Mouse (Mus musculus): Measurements from ENCODE around the gene Mef2c. TPM values are rescaled to one million over a fixed set of nuclear protein-coding genes. Genes with fewer than 3 reads are reported as not detected.

Gene Mef2c
- polyA plus RNA-seq, 1 experiment from 2014 or later = 128 TPM

- no peak for ATAC-seq (ENCODE audit: low FRiP score, low read depth)
- H3K27ac ChIP-seq = no peak overlapping the region
- H3K9me3 ChIP-seq = no peaks in the 10 kb centered on the region
- H3K36me3 ChIP-seq = no peaks in the 10 kb centered on the region
- H3K9ac ChIP-seq = no peak overlapping the region
- no peaks in the 10 kb centered on the region for H3K27me3 ChIP-seq
- 0 out of 2 replicates have a peak, but pooled peaks cover 5% of the 10 kb centered on the region for H3K4me1 ChIP-seq
- H3K4me2 ChIP-seq (replicated peaks) = no peak overlapping the region
- WGBS = 93% methylated on average over 5 of the region's 5 CpGs
- no peak overlapping the region for H3K4me3 ChIP-seq
These were observed 43.0 kb downstream of the Mef2c start for GRCm38 (mm10) chr13:83546876-83547275.

DNA sequence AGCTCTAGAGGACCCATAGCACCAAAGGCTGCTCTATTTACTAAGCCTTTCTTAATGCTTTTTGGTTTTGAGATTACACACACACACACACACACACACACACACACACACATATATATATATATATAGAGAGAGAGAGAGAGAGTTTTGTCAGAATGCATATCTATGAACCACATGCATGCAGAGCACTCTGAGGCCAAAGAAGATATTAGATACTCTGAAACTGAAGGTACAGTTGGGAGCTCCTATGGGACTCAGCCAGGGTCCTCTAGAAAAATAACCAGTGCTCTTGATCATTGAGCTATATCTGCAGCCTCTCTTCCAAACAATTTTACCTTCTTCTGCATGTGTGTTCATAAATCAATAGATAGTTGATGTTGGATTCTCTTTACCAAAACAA, 47.4 kb downstream of the Mef2c start:
- Histone ChIP-seq H3K36me3 (no peaks in the 10 kb centered on the region), H3K27me3 (no peaks in the 10 kb centered on the region), H3K4me3 (no peak overlapping the region), H3K4me2 (replicated peaks) (no peak overlapping the region), H3K9ac (no peak overlapping the region), H3K9me3 (no peaks in the 10 kb centered on the region), H3K27ac (no peak overlapping the region), H3K4me1 (no peaks in the 10 kb centered on the region)
- ATAC-seq (ENCODE audit: low FRiP score, low read depth) = no peak

GRCm38 (mm10) chr13:83552051-83552450, 48.2 kb downstream of the Mef2c start:
- Histone ChIP-seq H3K9me3 (no peaks in the 10 kb centered on the region), H3K9ac (no peak overlapping the region), H3K27me3 (no peaks in the 10 kb centered on the region), H3K36me3 (no peaks in the 10 kb centered on the region), H3K4me1 (no peaks in the 10 kb centered on the region), H3K27ac (no peak overlapping the region), H3K4me2 (replicated peaks) (no peak overlapping the region), H3K4me3 (no peak overlapping the region)
- 75% methylated on average over 1 of the region's 1 CpGs for WGBS
- no peak for ATAC-seq (ENCODE audit: low FRiP score, low read depth)

GRCm38 (mm10) chr13:83563261-83563660, 59.4 kb downstream of the Mef2c start:
- 57% methylated on average over 2 of the region's 2 CpGs for WGBS
- no peak for ATAC-seq (ENCODE audit: low FRiP score, low read depth)

DNA sequence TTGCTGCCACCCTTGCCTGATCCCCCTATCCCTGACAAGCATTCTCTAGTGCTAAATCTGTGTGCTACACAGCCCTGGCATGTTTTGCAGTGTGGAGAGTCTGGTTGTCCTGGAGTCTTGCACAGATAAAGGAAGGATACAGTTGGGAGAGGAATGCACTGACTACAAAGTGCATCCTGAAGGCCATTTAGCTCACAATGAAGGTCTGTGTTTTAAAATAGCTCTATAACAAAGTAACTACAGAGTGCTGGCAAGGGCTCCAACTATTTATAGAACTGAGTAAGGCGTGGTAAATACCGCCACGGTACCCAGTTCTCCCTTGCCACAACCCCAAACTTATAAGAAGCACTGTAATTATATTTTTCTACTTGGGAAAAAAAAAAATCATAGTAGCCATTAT, 61.9 kb downstream of the Mef2c start:
- Histone ChIP-seq H3K4me3 (no peak overlapping the region), H3K9me3 (no peaks in the 10 kb centered on the region), H3K36me3 (no peaks in the 10 kb centered on the region), H3K27ac (peak overlapping the region; percentile 34; the same call in 1 of the 2 replicates), H3K9ac (no peak overlapping the region), H3K4me1 (peaks cover 24% of the 10 kb centered on the region), H3K27me3 (no peaks in the 10 kb centered on the region), H3K4me2 (replicated peaks) (0 out of 2 replicates have a peak overlapping the region, but pooled peaks have one; percentile 34)
- WGBS = 47% methylated on average over 3 of the region's 3 CpGs
- ATAC-seq (ENCODE audit: low FRiP score, low read depth) = peak; percentile 28; the same call in 1 of the 2 replicates

More at GRCm38 (mm10) chr13:83563261-83563660, 59.4 kb downstream of the Mef2c start:
- Histone ChIP-seq H3K4me2 (replicated peaks) (no peak overlapping the region), H3K4me3 (no peak overlapping the region), H3K9me3 (no peaks in the 10 kb centered on the region), H3K4me1 (peaks cover 19% of the 10 kb centered on the region), H3K27ac (no peak overlapping the region), H3K36me3 (no peaks in the 10 kb centered on the region), H3K9ac (no peak overlapping the region), H3K27me3 (no peaks in the 10 kb centered on the region)

GRCm38 (mm10) chr13:83566180-83566579, 62.3 kb downstream of the Mef2c start:
- peak overlapping the region; percentile 34; the same call in 1 of the 2 replicates for H3K4me2 ChIP-seq (replicated peaks)
- no peak overlapping the region for H3K9ac ChIP-seq
- H3K4me1 ChIP-seq = peaks cover 24% of the 10 kb centered on the region
- H3K36me3 ChIP-seq = no peaks in the 10 kb centered on the region
- no peaks in the 10 kb centered on the region for H3K9me3 ChIP-seq
- no peak overlapping the region for H3K4me3 ChIP-seq
- H3K27me3 ChIP-seq = no peaks in the 10 kb centered on the region
- H3K27ac ChIP-seq = peak overlapping the region; percentile 2; the same call in 1 of the 2 replicates
- WGBS = 21% methylated on average over 4 of the region's 4 CpGs
- peak; percentile 54; the same call in 1 of the 2 replicates for ATAC-seq (ENCODE audit: low FRiP score, low read depth)

DNA sequence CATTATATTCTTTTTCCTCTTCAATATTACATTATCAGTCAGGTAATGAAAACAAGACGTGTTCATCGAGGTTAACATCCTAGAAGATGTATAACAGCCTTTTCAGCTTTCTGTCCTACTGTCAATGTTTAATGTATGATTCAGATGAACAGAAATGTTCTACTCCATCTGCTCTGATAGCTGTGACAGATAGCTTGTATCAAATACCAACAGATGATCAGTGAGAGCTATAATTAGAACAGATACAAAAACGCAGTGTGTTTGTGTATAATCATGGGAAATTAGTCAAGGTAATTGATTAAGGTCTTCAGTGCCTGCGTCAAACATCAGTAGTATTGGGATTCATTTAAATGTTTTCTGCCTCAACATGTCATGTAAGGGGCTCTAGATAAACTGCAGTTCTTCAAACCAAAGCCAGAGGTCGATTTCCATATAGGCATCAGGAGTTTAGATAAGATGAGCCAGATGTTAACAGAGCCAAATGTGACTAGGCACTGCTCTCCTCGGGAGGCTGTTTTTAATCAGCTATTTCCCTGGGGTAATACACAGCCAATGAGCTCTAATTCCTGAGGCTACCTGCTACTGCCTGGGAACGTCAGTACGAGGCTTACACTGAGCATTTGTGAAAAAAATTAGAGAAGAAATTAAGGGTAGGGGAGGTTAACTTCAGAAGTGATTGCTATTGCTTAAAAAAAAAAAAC, 63.1 kb downstream of the Mef2c start:
- H3K27me3 ChIP-seq = no peaks in the 10 kb centered on the region
- no peak overlapping the region for H3K9ac ChIP-seq
- H3K4me3 ChIP-seq = no peak overlapping the region
- ATAC-seq (ENCODE audit: low FRiP score, low read depth) = no peak
- 36% methylated on average over 8 of the region's 8 CpGs for WGBS
- no peak overlapping the region for H3K4me2 ChIP-seq (replicated peaks)
- H3K4me1 ChIP-seq = peaks cover 28% of the 10 kb centered on the region
- H3K36me3 ChIP-seq = no peaks in the 10 kb centered on the region
- no peaks in the 10 kb centered on the region for H3K9me3 ChIP-seq
- H3K27ac ChIP-seq = no peak overlapping the region

- ATAC-seq (ENCODE audit: low FRiP score, low read depth) = no peak
- Histone ChIP-seq H3K9ac (no peak overlapping the region), H3K4me1 (peaks cover 33% of the 10 kb centered on the region), H3K4me2 (replicated peaks) (no peak overlapping the region), H3K27me3 (no peaks in the 10 kb centered on the region), H3K9me3 (no peaks in the 10 kb centered on the region), H3K27ac (no peak overlapping the region), H3K36me3 (no peaks in the 10 kb centered on the region), H3K4me3 (no peak overlapping the region)
- 50% methylated on average over 3 of the region's 3 CpGs for WGBS
These were observed 63.8 kb downstream of the Mef2c start for GRCm38 (mm10) chr13:83567681-83568080.

- no peak overlapping the region for H3K27ac ChIP-seq
- no peaks in the 10 kb centered on the region for H3K36me3 ChIP-seq
- H3K9me3 ChIP-seq = no peaks in the 10 kb centered on the region
- H3K4me3 ChIP-seq = no peak overlapping the region
- no peak overlapping the region for H3K9ac ChIP-seq
- H3K4me2 ChIP-seq (replicated peaks) = no peak overlapping the region
- H3K4me1 ChIP-seq = peaks cover 41% of the 10 kb centered on the region
- ATAC-seq (ENCODE audit: low FRiP score, low read depth) = no peak
- 66% methylated on average over 11 of the region's 11 CpGs for WGBS
- no peaks in the 10 kb centered on the region for H3K27me3 ChIP-seq
These were observed 65.0 kb downstream of the Mef2c start for GRCm38 (mm10) chr13:83568759-83569256.

DNA sequence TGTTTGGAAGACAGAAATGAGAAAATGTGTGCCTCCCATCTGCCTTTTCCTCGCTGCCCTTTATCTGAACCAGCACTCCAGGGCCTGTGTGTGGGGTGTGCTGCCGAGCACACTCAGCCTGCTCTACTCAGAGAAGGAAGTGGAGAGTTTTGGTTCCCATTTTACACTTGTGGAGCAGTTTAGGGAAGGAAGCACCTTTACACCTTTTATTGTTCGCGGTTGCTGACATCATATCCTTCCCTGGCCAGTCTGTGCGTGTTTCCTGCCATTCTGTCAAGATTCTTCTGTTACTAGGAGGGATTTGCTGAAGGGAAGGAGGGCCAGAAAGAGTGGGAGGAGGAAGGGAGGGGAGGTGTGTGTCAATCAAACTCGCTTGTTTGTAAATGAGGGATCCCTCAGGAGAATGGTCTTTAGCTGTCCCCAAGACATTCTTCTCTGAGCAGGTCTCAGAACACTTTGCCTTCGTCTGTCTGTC, 68.2 kb downstream of the Mef2c start:
- H3K27ac ChIP-seq = no peak overlapping the region

DNA sequence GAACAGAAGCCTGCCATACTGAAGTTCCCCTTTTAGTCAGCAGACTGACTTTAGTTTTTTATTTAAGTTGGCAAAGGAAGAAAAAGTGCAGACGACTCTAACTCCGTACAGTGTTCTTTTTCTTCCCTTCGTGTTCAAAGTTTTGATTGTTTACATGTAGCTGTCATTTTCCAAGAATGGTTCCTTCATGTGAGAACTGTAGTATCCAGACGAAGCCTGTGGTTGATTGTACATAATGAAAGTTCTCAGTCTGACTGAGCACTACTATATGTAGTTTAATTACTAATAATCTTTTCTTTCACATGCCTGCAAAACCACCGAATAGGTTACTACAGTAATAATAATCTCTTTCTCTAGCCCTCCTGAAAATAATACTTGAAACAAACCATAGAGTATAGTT, 68.6 kb downstream of the Mef2c start:
- no peaks in the 10 kb centered on the region for H3K9me3 ChIP-seq
- no peak for ATAC-seq (ENCODE audit: low FRiP score, low read depth)
- no peak overlapping the region for H3K9ac ChIP-seq
- no peak overlapping the region for H3K4me2 ChIP-seq (replicated peaks)
- no peak overlapping the region for H3K27ac ChIP-seq
- no peaks in the 10 kb centered on the region for H3K27me3 ChIP-seq
- no peaks in the 10 kb centered on the region; the same call in 1 of the 2 replicates for H3K36me3 ChIP-seq
- H3K4me1 ChIP-seq = peaks cover 26% of the 10 kb centered on the region
- WGBS = 59% methylated on average over 5 of the region's 5 CpGs
- H3K4me3 ChIP-seq = no peak overlapping the region

More for the DNA sequence above, 68.2 kb downstream of the Mef2c start:
- ATAC-seq (ENCODE audit: low FRiP score, low read depth) = peak; percentile 52; the same call in 1 of the 2 replicates
- Histone ChIP-seq H3K4me3 (no peak overlapping the region), H3K36me3 (no peaks in the 10 kb centered on the region; the same call in 1 of the 2 replicates), H3K4me1 (peaks cover 29% of the 10 kb centered on the region), H3K27me3 (no peaks in the 10 kb centered on the region), H3K9ac (no peak overlapping the region), H3K9me3 (no peaks in the 10 kb centered on the region), H3K4me2 (replicated peaks) (no peak overlapping the region)
- WGBS = 50% methylated on average over 7 of the region's 7 CpGs

DNA sequence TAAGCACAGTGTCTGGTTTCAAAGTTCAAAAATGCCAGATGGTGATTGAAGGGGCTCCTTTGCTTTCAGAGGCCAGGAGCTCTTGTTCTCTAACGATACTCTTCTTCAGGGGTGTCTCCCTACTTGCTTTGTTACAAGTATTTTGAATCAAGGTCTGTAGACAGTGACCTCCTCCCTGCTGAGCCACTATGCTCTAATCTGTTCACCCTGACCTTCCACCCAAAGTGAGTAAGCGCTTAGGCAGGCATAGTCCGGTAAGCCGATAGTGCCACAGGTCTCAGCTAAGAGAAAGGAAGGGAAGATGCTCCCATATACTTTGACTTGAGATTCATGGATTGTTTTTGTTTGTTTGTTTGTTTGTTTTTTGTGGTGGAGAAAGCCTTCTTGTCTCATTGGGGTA, 69.5 kb downstream of the Mef2c start:
- H3K9ac ChIP-seq = no peak overlapping the region
- ATAC-seq (ENCODE audit: low FRiP score, low read depth) = no peak
- peaks cover 26% of the 10 kb centered on the region for H3K4me1 ChIP-seq
- no peaks in the 10 kb centered on the region for H3K27me3 ChIP-seq
- no peak overlapping the region for H3K27ac ChIP-seq
- no peaks in the 10 kb centered on the region; the same call in 1 of the 2 replicates for H3K36me3 ChIP-seq
- no peak overlapping the region for H3K4me2 ChIP-seq (replicated peaks)
- no peaks in the 10 kb centered on the region for H3K9me3 ChIP-seq
- WGBS = 68% methylated on average over 4 of the region's 4 CpGs
- no peak overlapping the region for H3K4me3 ChIP-seq
